Mouse (Mus musculus) limb, embryonic 14.5 days (tissue): ENCODE results near the gene Pax4. TPM values are rescaled to one million over a fixed set of nuclear protein-coding genes. Genes with fewer than 3 reads are reported as not detected.

ENCODE experiments used
- ATAC-seq: fragments of 200-750 bp; cut with Nextera tagmentation; 2 replicates; pipeline ENCODE4 v1.8.0; 2017; ENCODE audit warnings: low read depth, moderate number of reproducible peaks, moderate TSS enrichment; ENCODE audit not compliant: low FRiP score
- DNase-seq: peaks from one replicate; pipeline ENCODE4 v3.0.0-alpha.2; 2015; ENCODE audit warnings: low spot score
- H3K27ac ChIP-seq: fragments of 300-500 bp; sonication (generic); replicated peaks from 2 replicates; pipeline ENCODE4 v1.5.1; 2014; ENCODE audit warnings: low read depth, mild to moderate bottlenecking, low read length, moderate library complexity, mixed read lengths
- H3K27me3 ChIP-seq: fragments of 300-500 bp; sonication (generic); 2 replicates; pipeline ENCODE4 v1.6.1; 2014; ENCODE audit warnings: low read length, mixed read lengths; ENCODE audit not compliant: control insufficient read depth, insufficient read depth
- H3K36me3 ChIP-seq: fragments of 300-500 bp; sonication (generic); 2 replicates; pipeline ENCODE4 v1.6.1; 2014; ENCODE audit warnings: mild to moderate bottlenecking, low read length, moderate library complexity, mixed read lengths; ENCODE audit not compliant: control insufficient read depth, insufficient read depth
- H3K4me1 ChIP-seq: fragments of 300-500 bp; sonication (generic); 2 replicates; pipeline ENCODE4 v1.6.1; 2014; ENCODE audit warnings: antibody characterized with exemption, low read length, mixed read lengths; ENCODE audit not compliant: control insufficient read depth, insufficient read depth
- H3K4me2 ChIP-seq: fragments of 300-500 bp; sonication (generic); replicated peaks from 2 replicates; pipeline ENCODE4 v1.6.1; 2014; ENCODE audit warnings: low read depth, mild to moderate bottlenecking, low read length, moderate library complexity; ENCODE audit not compliant: severe bottlenecking
- H3K4me3 ChIP-seq: fragments of 300-500 bp; sonication (generic); replicated peaks from 2 replicates; pipeline ENCODE4 v1.5.1; 2014; ENCODE audit warnings: low read length
- H3K9ac ChIP-seq: fragments of 300-500 bp; sonication (generic); 2 replicates; pipeline ENCODE4 v1.6.1; 2014; ENCODE audit warnings: mild to moderate bottlenecking, low read depth, low read length, moderate library complexity; ENCODE audit not compliant: severe bottlenecking
- H3K9me3 ChIP-seq: fragments of 300-500 bp; sonication (generic); 2 replicates; pipeline ENCODE4 v1.6.1; 2016; ENCODE audit warnings: low read length; ENCODE audit not compliant: control insufficient read depth
- POLR2A ChIP-seq: fragments of 200-500 bp; IDR thresholded peaks from 2 replicates; pipeline ENCODE4 v1.8.0; 2012; ENCODE audit warnings: inconsistent platforms, mild to moderate bottlenecking, moderate library complexity, borderline replicate concordance; ENCODE audit not compliant: insufficient read depth, insufficient read length; ENCODE audit errors: extremely low read depth
- WGBS: fragments of 180-500 bp; shearing (Covaris S2); extraction: QIAGEN DNeasy Blood & Tissue Kit; methylation state at CpG from one replicate; pipeline ENCODE4 v1.1.7; 2014; 5-methylcytosine and 5-hydroxymethylcytosine counted together
- polyA plus RNA-seq, 2 experiments: library from polyadenylated mRNA; depleted of rRNA in 1 of 2; stranded (reverse) in 1 of 2; unstranded in 1 of 2; fragments of >200 nt; fragmentation: Nextera tagmentation in 1 of 2; extraction: Ambion mirVana in 1 of 2; gene quantifications; 2 replicates each; pipeline versions ENCODE4 v1.2.1 to v1.2.3; 2012 to 2014

Pax4 gene
- polyA plus RNA-seq, 2 experiments = not detected

- 82% methylated on average over 7 of the region's 7 CpGs for WGBS
- Histone ChIP-seq H3K4me1 (no peaks in the 10 kb centered on the region), H3K27me3 (peaks cover 28% of the 10 kb centered on the region), H3K4me3 (no peak overlapping the region), H3K9me3 (no peaks in the 10 kb centered on the region), H3K4me2 (no peak overlapping the region), H3K27ac (no peak overlapping the region), H3K36me3 (no peaks in the 10 kb centered on the region), H3K9ac (no peak overlapping the region)
- no peak for ATAC-seq
- no peak for TF ChIP-seq POLR2A
- DNase-seq = no peak
These were observed 1.2 kb downstream of the Pax4 start for GRCm38 (mm10) chr6:28447937-28448336.

GRCm38 (mm10) chr6:28431538-28431855 is 17.7 kb downstream of the Pax4 start:
- no peaks in the 10 kb centered on the region for H3K27me3 ChIP-seq
- WGBS = 64% methylated on average over 6 of the region's 6 CpGs
- DNase-seq = no peak

DNA sequence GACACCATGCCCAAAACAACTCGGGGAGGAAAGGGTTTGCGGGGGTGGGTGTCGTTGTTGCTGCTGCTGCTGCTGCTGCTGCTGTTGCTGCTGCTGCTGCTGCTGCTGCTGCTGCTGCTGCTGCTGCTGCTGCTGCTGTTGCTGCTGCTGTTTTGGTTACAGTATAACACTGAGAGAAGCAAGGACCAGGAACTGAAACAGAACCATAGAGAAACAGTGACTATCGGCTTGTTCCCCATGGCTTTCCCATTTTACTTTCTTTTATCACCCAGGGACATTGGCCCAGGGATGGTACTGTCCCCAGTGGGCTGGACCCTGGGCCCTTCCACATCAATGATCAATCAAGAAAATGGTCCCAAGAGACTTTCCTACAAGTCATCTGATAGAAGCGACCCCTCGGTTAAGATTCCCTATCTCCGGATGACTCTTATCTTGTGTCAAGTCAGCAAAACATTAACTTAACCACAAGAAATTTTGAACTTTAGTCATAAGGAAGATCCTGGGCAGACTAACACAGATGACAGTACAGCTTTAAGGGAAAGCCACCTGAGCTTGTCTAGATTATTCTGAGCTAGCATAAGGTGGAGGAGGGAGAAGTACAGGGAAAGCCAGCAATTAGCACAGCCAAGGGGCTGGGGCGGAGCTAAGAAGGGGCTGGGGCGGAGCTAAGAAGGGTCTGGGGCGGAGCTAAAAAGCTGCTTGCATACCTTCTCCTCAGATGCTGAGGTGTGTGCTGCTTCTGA is 18.2 kb downstream of the Pax4 start:
- no peak for TF ChIP-seq POLR2A
- DNase-seq (no peak), ATAC-seq (no peak)
- Histone ChIP-seq H3K4me1 (no peaks in the 10 kb centered on the region), H3K27ac (no peak overlapping the region), H3K36me3 (peaks cover 18% of the 10 kb centered on the region), H3K27me3 (no peaks in the 10 kb centered on the region), H3K9me3 (no peaks in the 10 kb centered on the region), H3K4me2 (no peak overlapping the region), H3K4me3 (no peak overlapping the region), H3K9ac (no peak overlapping the region)
- 76% methylated on average over 10 of the region's 10 CpGs for WGBS

More at GRCm38 (mm10) chr6:28431538-28431855, 17.7 kb downstream of the Pax4 start:
- Histone ChIP-seq H3K4me3 (no peak overlapping the region), H3K4me2 (no peak overlapping the region), H3K9ac (no peak overlapping the region), H3K27ac (no peak overlapping the region), H3K9me3 (no peaks in the 10 kb centered on the region), H3K36me3 (peaks cover 13% of the 10 kb centered on the region), H3K4me1 (no peaks in the 10 kb centered on the region)
- no peak for TF ChIP-seq POLR2A
- no peak for ATAC-seq

DNA sequence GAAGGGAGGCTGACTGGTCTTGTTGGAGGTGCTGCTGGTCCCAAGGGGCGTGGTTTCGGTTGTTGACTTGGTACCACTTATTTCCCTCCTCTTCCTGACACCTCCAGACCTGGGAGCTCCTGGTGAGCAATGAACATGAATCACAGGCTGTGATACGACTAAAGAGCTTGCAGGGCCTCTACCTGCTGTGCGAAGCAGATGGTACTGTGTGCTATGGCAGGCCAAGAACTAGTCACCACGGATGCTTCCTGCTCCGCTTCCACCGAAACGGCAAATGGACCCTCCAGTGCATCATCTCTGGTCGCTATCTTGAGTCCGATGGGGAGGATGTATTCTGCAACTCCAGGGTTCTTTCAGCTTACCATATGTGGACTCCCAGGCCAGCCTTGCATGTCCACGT is 19.3 kb downstream of the Pax4 start:
- no peaks in the 10 kb centered on the region for H3K27me3 ChIP-seq
- ATAC-seq (no peak), DNase-seq (no peak)
- peaks cover 25% of the 10 kb centered on the region for H3K36me3 ChIP-seq
- no peak for TF ChIP-seq POLR2A
- WGBS = 86% methylated on average over 11 of the region's 11 CpGs
- no peaks in the 10 kb centered on the region for H3K9me3 ChIP-seq
- no peak overlapping the region for H3K9ac ChIP-seq
- peaks cover 1% of the 10 kb centered on the region; the same call in 1 of the 2 replicates for H3K4me1 ChIP-seq
- H3K27ac ChIP-seq = no peak overlapping the region
- no peak overlapping the region for H3K4me3 ChIP-seq
- no peak overlapping the region for H3K4me2 ChIP-seq

- WGBS = 90% methylated on average over 3 of the region's 3 CpGs
- no peaks in the 10 kb centered on the region for H3K9me3 ChIP-seq
- ATAC-seq (no peak), DNase-seq (no peak)
- no peak for TF ChIP-seq POLR2A
- H3K4me2 ChIP-seq = no peak within 1 kb of the TSS
- no peak within 1 kb of the TSS for H3K9ac ChIP-seq
- no peak within 1 kb of the TSS for H3K27ac ChIP-seq
- peaks cover 8% of the 10 kb centered on the region; the same call in 1 of the 2 replicates for H3K4me1 ChIP-seq
- no peaks in the 10 kb centered on the region for H3K27me3 ChIP-seq
- peaks cover 25% of the 10 kb centered on the region for H3K36me3 ChIP-seq
- H3K4me3 ChIP-seq = no peak within 1 kb of the TSS
These were observed 20.9 kb downstream of the Pax4 start, which contains the start of gene Gcc1 for GRCm38 (mm10) chr6:28428290-28428689. Gene Gcc1 (minus strand): TSS chr6:28428390.
